13 mouse cellular contexts compared by ENCODE assay signal in the genomic region with DNA sequence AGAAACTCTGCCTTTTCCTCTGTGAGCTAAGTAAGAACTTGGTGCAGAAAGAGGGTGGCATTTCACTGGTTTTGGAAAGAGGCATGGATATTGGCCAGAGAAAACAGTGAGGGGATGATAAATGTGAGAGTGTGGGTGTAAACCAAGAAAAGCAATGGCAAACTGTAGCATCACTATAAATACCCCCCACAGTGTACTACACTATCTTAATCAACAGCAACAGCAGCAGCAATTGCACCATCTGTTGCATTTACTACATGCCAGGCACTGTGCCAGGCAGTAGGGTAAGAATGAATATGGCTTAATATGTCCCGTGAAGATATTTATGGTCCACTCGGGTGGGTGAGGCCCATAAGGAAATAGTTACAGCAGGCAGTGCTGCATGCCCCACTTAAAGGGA. TPM values are rescaled to one million over a fixed set of nuclear protein-coding genes. Genes with fewer than 3 reads are reported as not detected.
DNase-seq lines count a peak whose midpoint lies in the region; ATAC-seq lines count a peak whose summit lies in the region.
"Had no signal": no experiment of that assay in that cellular context is flagged by ENCODE, and none has a peak within 500 bp of the region (broad histone marks: within the 10 kb centered on the region; RNA-seq: fewer than 3 reads in every experiment).

No protein-coding gene starts in this region.

- peak; percentile 72 for ATAC-seq in frontal cortex, adult (ENCODE audit: low TSS enrichment)

- no peak for DNase-seq in frontal cortex, postnatal 25 days (ENCODE audit: low spot score in 2 of 2)
- DNase-seq in frontal cortex, postnatal 14 days (ENCODE audit: low spot score in 2 of 2) = peak; percentile 15 to 21
- peak; percentile 5 to 17 for DNase-seq in left cerebral cortex, adult 18-20 months (ENCODE audit: low spot score in 2 of 2)
- DNase-seq in right cerebral cortex, postnatal 10 days (ENCODE audit: low spot score in 2 of 2) = peak; percentile 54 to 74
- no peak for DNase-seq in spleen, postnatal 10 days (ENCODE audit: low spot score in 2 of 2)
- no peak for DNase-seq in kidney, adult 8-10 months
- no peak for DNase-seq in heart, postnatal 36 days
- DNase-seq: cerebellum, adult 2 months; kidney, adult 18-20 months; liver; lung, embryonic 14.5 days; thymus, postnatal 14 days had no signal

- intact Hi-C loops in heart, postnatal 36 days (cut with DNase I) = no loop called here

RNA-seq across cellular contexts. Expression of gene Klf8, which starts 18.2 kb away (rescaled TPM):
- 1 to 10 TPM; 5.3 to 5.8 TPM for total RNA-seq in left cerebral cortex, adult 18-20 months (2021)
- under 1 TPM; 0.17 to 0.19 TPM for total RNA-seq in heart, postnatal 36 days (2021)

Comparison
In these comparisons a context has a peak if more than half of its experiments do, and no peak if none do; other contexts are left out.
1. DNase-seq: peak in frontal cortex, postnatal 14 days (2 of 2), left cerebral cortex, adult 18-20 months (2 of 2) and right cerebral cortex, postnatal 10 days (2 of 2); none in frontal cortex, postnatal 25 days (0 of 2), spleen, postnatal 10 days (0 of 2), kidney, adult 8-10 months (0 of 2) and heart, postnatal 36 days (0 of 2).
2. RNA of gene Klf8, which starts 18.2 kb away (total RNA-seq): 5.3 to 5.8 TPM in left cerebral cortex, adult 18-20 months; 0.17 to 0.19 TPM in heart, postnatal 36 days; every median in the first group is over 4 times any median in the second.